Mouse (Mus musculus) layer of hippocampus, postnatal 36 days (tissue): ENCODE results near the gene Cyld. TPM values are rescaled to one million over a fixed set of nuclear protein-coding genes. Genes with fewer than 3 reads are reported as not detected.
"Not testable (repeated sequence)": the region's sequence is repeated elsewhere in the genome, so short reads cannot be mapped to it uniquely, and the experiment has no call there.

Source experiments
- DNase-seq, 2 experiments: peaks; one replicate each; pipeline ENCODE4 v3.0.0; 2022
- total RNA-seq, 2 experiments: library from RNA; stranded (reverse); gene quantifications; 2 replicates each; pipeline ENCODE4 v1.2.3; 2021

Cyld gene
- total RNA-seq, 2 experiments from 2014 or later: 83.1 to 89.8 TPM

DNA sequence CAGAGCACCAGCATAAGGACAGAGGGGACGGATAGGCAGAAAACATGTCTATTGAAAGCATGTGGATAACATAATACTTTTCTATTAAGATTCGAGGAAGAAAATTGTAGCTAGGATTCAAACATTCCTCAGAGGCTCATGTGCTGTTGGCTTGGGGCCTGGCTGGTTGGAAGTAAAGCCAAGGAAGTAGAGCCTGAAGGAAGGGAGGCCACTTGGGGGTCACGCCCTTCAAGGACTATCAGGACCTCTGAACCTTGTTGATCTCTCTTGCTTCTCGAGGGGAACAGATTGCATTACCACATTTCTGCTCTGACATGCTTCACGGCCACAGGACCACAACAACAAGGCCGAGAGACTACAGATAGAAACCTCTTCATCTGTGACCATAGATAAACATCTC, 7.7 kb upstream of the Cyld start:
- no peak for DNase-seq

GRCm38 (mm10) chr8:88689891-88690290, 6.9 kb upstream of the Cyld start:
- no peak for DNase-seq

GRCm38 (mm10) chr8:88691342-88691948, 5.4 kb upstream of the Cyld start:
- no peak for DNase-seq

DNA sequence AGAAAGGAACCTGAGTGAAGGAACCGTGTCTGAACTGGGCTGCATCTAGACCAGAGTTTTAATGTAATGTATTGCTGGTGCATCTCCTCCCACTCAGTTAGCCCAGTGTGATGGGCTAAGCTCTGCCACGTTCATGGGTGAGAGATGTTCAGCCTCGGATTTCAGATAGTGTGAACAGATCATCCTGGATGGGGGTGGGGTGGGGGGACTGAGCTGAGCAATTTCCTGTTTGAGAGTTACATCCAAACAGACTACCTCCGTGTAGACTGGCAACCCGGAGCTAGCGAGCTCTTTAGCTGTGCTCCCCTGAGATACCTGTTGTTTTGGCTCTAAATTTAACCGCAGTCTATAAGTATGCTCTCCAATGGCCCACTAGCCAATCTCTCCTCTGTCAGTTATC, 4.9 kb upstream of the Cyld start:
- no peak for DNase-seq

- DNase-seq: no peak
Observed at GRCm38 (mm10) chr8:88692866-88693265, 4.0 kb upstream of the Cyld start.

DNA sequence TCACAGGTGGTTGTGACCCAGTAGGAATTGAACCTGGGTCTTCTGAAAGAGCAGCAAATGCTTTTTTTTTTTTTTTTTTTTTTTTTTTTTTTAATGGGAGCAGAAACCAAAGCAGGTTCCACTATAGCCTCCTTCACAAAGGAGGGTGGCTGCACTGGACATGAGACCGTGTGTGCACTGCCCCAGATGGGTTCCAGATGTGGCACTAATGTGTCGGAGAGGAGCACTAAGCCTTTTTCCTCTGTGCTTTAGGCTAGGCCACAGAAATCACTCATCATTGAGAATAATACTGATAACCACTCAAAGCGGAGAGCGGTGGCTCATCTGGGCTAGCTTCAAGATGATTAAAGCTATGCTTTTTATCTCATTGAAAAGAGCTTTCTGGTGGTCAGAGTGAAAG, 3.5 kb upstream of the Cyld start:
- DNase-seq: no peak

DNA sequence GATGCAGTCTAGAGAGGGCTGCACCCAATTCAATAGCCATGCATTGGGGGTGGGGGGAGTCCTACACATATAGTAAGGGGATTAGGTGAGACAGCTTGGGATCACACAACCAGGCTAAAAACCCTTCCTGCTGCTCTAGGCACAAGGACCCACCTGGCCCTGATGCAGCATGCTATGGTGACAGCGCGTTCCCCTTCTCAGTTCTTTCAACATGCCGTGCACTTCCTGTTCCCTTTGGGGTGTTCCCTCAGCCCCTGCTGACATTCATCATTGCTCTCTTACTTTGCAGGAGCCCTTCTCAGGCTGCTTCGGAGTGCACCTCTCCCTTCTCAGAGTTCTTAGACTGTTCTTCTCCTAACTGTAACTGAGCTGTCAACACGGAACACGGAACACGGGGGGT, 2.5 kb upstream of the Cyld start:
- DNase-seq: no peak

GRCm38 (mm10) chr8:88696228-88696627, 600 bp upstream of the Cyld start:
- no peak for DNase-seq

DNA sequence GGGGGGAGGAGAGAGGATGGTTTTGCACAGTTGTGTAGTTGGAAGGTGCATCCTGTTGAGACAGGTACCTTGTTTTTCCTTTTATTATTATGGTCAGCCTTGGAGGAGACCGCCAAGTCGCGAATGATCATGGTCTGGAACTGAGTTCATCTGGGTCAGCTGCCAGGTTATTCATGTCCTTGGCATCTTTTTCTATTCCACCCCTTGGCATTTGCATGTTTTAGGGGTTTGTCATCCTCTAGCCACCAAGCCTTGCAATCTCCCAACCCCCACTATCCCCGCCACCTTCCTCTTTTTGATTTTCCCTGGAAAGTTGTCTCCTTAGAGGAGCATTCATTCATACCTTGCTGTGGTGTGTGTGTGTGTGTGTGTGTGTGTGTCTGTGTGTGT, 809 bp downstream of the Cyld start:
- DNase-seq: no peak

GRCm38 (mm10) chr8:88698048-88698447, 1.2 kb downstream of the Cyld start:
- no peak for DNase-seq

GRCm38 (mm10) chr8:88701611-88702010, 4.8 kb downstream of the Cyld start:
- peak in 1 of 2 experiments; percentile 12 for DNase-seq

DNA sequence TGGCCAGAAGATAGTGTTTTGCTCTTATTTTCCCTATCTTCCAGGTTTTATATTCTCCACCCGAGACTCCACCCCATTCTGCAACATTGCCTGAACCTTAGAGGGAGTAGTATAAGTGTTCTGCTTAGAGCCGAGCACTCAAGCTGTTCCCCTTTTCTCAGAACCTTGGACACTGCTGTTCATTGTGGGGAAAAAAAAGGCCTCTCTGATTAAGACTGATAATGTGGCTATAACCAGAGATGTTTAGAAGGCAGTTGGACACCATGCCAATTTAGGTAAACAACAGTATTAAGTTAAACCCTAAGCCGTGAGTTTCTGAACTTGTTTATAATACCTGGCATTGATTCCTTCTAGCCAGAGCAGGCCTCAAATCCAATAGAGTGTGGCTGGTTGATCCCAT, 6.0 kb downstream of the Cyld start:
- no peak for DNase-seq

GRCm38 (mm10) chr8:88723256-88723963, 26.6 kb downstream of the Cyld start:
- DNase-seq: no peak

DNA sequence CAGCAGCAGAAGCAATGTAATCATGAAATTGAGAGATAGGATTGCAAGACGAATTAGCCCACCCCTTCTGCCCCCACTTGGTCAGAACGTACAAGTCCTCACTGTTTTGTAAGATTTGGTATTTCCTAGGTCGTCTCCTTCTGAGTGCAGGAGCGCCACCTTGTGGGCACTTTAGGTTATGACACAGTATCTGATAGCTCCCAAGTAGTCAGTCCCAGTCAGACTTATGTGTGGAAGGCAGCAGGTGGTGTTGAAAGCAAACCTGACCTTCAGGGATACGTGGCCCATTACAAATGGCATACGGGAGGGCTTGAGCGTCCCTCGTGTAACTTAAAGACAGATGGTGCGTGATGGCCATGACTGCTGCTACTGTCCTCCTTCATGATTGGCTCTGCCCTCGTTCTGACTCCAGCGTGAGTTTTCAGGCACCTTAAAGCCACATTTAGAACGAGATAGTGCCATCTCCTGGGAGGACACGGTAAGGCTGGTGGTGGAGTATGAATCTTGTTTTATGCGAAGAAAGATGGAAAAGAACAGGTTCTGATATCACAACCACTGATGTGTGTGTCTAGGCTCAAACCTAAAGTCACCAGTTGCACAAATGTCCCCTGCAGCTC, 58.5 kb downstream of the Cyld start:
- peak; percentile 80 to 86 for DNase-seq

DNA sequence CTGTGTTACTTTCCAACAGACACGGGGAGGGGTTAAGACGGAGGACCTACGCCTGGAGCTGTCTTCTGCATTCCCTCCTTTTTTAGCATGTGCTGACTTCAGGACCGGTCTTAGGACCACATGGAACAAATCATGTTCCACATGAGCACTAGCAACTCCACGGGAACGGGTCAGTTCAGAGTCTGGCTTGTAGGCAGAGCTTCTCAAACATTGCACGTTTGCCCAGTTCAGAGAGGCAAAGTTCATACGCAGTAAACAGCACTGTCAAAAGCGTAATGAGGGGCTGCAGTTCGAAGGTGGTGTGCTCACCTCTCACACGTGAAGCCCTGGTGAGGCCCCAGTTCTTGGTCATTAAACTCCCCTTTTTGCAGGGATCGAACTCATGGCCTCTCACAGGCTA, 65.2 kb downstream of the Cyld start:
- no peak for DNase-seq

DNA sequence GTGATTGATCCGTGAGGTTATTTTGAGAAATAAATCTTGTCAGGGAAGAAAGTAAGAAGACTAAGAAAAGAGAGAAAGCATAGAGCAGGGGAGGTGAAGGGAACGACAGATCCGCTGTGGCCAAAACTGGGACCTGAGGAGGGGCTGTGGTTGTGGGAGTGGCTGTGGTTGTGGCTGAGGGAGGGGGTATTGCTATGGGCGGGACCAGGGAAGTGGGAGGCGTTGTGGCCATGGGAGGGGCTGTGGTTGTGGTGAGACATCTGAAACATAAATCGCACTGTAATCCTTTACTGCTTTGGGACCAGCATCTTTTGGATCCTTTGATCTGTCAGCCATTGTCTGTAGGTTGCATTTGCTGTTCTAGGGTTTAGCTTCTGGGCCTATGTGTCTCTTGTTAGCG, 74.4 kb downstream of the Cyld start:
- DNase-seq: no peak

- DNase-seq: no peak
Observed at GRCm38 (mm10) chr8:88774593-88775297, 77.9 kb downstream of the Cyld start.

- no peak for DNase-seq
Observed at GRCm38 (mm10) chr8:88775298-88775646, 78.4 kb downstream of the Cyld start.

GRCm38 (mm10) chr8:88780142-88780541, 83.3 kb downstream of the Cyld start:
- DNase-seq: no peak

DNA sequence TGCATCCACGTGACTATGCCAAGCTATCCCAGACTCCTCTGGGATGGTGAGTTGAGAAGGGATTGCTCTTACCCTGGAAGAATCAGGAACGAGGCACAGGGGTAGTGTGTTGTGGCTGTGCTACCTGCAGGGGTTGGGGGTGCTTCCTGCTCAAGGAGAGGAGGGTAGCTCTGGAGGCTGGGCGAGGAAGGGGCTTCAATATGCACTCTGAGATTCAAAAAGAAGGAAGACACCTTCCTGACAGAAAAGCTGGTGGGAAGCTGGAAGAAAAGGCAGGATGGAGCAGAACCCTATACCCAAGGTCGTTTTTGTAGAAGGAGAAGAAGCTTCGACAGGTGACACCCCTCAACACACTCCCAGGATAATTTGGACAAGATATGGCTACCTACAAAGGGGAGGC, 84.5 kb downstream of the Cyld start:
- DNase-seq: no peak

- DNase-seq: no peak
Observed at GRCm38 (mm10) chr8:88783722-88784121, 86.9 kb downstream of the Cyld start.

DNA sequence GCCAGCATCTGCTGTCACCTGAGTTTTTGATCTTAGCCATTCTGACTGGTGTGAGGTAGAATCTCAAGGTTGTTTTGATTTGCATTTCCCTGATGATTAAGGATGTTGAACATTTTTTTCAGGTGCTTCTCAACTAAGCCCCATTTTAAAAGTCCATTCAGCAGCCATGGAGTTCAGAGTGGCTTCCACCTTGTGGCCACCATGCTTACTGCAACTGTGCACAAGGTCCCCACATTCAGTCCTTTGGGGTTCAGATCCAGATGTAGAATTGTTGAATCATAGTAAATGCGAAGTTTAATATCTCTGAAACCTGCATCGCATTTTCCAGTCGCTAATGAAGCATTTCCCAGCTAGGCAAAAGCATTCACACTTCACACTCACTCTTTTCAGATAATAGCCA, 91.5 kb downstream of the Cyld start:
- not testable (repeated sequence) for DNase-seq

DNA sequence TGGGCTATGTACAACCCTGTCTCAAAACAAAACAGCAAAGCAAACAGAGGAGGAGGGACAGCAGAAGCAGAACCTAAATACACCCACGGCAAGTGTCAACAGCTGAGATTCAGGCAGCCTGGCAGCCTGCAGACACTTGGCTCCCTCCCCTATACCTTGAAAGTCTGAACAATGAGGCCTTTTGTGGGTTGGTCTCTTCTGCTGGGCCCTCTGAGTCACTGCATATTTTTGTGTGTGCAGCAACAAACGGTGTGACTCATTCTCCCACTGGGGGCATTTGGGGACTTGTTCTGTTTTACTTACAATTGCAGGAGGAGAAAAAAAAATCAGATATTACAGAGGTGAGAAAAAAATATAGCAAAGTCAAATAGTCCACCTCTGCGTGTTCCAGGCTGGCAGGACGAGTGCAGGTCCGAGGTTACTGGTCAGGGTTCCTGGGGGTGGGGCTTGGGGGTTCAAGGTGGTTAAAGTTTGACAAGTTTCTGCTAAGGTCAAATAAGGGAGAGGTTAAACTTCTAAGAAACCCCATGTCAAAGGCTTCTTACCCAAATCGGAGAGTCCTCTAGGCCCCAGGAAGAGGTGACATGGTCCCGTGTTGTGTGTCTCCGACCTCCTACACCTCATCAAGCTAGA, 96.0 kb downstream of the Cyld start:
- no peak for DNase-seq
